Mouse (Mus musculus): ENCODE results near the gene Arhgap30.

Gene Arhgap30

GRCm38 (mm10) chr1:171375646-171376097 is 13.1 kb upstream of the Arhgap30 start:
- DNase-seq (ENCODE audit: low spot score in 2 of 2), result no peak

GRCm38 (mm10) chr1:171378298-171378697 is 10.5 kb upstream of the Arhgap30 start:
- no peak for DNase-seq (ENCODE audit: low spot score in 2 of 2)

GRCm38 (mm10) chr1:171379935-171380599 is 8.7 kb upstream of the Arhgap30 start:
- peak in 1 of 2 experiments; percentile 80 for DNase-seq (ENCODE audit: low spot score in 2 of 2)

- DNase-seq (ENCODE audit: low spot score in 2 of 2), result no peak
Measured at GRCm38 (mm10) chr1:171382096-171382620, 6.6 kb upstream of the Arhgap30 start.

DNA sequence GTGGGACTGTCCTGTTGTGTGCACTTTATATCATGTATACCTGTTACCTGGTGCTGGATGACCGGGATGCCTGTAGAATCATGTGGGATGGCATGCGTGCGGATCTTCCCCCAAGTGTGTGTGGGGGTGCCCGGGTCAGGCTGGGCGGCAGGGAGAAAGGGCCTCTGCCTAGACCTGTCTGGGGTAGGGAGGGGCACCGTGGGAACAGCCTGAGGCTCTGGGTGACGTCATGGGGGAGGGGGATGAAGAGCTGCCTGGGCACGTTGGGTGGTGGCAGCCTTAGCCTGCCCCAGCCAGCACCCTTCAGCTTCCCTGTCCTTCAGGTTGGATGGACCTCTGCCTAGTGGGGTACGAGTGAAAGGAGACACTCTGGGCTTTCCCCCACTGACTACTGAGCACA is 4.4 kb upstream of the Arhgap30 start:
- DNase-seq (ENCODE audit: low spot score in 2 of 2), result no peak

GRCm38 (mm10) chr1:171385171-171385570 is 3.6 kb upstream of the Arhgap30 start:
- no peak for DNase-seq (ENCODE audit: low spot score in 2 of 2)

- DNase-seq (ENCODE audit: low spot score in 2 of 2), result no peak
Measured at GRCm38 (mm10) chr1:171387099-171387498, 1.7 kb upstream of the Arhgap30 start.

- DNase-seq (ENCODE audit: low spot score in 2 of 2), result no peak
Measured at GRCm38 (mm10) chr1:171390101-171390500, 1.3 kb downstream of the Arhgap30 start.

DNA sequence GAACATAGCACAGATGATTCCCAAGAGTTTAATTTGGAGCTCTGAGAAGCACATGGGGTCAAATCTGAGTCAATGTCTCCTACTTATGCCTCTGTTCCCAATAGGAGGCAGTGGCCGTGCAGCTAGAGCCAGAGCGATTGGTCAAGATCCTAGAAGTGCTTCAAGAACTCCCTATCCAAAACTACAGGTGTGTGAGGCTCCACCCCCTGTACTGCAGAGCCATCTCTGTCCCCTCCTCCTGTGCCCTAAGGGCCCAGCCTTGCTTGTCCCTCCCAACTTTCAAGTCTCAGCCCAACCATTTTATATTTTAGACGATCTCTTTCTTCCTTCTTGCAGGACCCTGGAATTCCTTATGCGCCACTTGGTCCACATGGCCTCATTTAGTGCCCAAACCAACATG is 13.1 kb downstream of the Arhgap30 start:
- DNase-seq (ENCODE audit: low spot score in 2 of 2), result no peak

DNA sequence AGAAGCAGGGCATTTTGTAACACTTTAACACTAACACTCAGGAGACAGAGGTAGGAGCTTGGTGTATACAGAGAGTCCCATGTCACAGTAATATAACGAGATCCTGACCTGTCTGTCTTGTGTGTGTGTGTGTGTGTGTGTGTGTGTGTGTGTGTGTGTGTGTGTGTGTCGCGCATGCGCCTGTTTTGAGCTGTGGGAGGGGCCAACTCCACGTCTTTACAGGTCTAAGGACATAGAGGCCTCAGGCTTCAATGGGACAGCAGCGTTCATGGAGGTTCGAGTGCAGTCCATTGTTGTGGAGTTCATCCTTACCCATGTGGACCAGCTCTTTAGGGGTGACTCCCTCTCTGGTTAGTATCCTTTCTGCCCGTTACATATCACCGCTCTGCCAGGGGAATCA is 14.2 kb downstream of the Arhgap30 start:
- no peak for DNase-seq (ENCODE audit: low spot score in 2 of 2)

- DNase-seq (ENCODE audit: low spot score in 2 of 2), result no peak
Measured at GRCm38 (mm10) chr1:171407263-171407662, 18.5 kb downstream of the Arhgap30 start.

GRCm38 (mm10) chr1:171410231-171410630 is 21.5 kb downstream of the Arhgap30 start:
- no peak for DNase-seq (ENCODE audit: low spot score in 2 of 2)

DNA sequence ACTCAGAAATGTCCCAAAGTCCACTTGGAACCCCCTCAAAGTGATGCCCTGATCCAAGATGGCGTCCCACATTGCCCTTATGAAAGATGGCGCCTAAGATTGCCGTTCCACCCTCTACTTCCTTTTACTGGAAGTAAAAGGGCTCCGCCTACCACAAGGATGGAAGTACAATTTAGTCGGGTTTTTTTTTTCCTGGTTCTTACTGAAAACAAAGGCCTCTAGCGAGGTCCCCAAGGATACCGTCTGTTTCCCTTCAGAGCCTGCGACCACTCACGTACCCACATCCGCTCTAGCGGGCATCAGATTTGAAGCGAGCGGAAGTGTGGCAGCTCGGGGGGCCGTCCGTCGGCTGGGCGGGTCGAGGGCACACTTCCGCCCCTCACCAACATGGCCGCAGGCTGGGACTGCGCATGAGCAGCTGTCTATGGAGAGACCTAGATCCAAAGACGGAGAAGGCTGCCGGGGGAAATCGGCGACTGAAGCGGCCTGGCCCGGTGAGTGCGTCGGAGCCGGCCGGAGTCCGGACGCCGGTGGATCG is 22.3 kb downstream of the Arhgap30 start, which contains the start of gene Usf1:
Gene Usf1, plus strand, starts transcription at position 367 of the 538 bp plus-strand sequence.
- peak; percentile 88 to 95 for DNase-seq (ENCODE audit: low spot score in 2 of 2)

- peak in 1 of 2 experiments; percentile 31 for DNase-seq (ENCODE audit: low spot score in 2 of 2)
Measured at GRCm38 (mm10) chr1:171411492-171411941, 22.8 kb downstream of the Arhgap30 start.

DNA sequence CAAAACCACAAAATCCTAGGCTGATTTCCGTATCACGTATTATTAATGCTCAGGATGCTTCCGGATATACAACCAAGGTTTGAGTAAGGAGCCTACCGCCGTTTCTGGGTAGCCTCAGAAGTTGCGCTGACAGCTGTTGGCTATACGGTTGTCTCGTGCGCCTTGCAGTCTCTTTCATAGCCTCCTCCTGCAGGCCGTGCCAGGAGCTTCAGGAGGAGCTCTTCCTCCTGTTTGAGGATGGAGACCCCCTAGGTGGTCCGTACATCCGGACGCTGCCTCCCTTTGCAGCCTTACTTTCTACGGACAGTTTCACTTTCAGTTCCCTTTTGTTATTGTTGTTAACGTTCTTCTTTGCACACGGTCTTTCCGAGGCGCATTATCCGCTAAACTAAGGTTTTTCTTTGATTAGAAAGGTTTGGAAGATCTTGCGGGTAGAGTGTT is 23.3 kb downstream of the Arhgap30 start:
- no peak for DNase-seq (ENCODE audit: low spot score in 2 of 2)

- DNase-seq (ENCODE audit: low spot score in 2 of 2), result peak in 1 of 2 experiments; percentile 24
Measured at GRCm38 (mm10) chr1:171412446-171412845, 23.7 kb downstream of the Arhgap30 start.

- no peak for DNase-seq (ENCODE audit: low spot score in 2 of 2)
Measured at GRCm38 (mm10) chr1:171413608-171414007, 24.9 kb downstream of the Arhgap30 start.

- DNase-seq (ENCODE audit: low spot score in 2 of 2), result no peak
Measured at GRCm38 (mm10) chr1:171418660-171419059, 29.9 kb downstream of the Arhgap30 start, which contains the start of gene Tstd1. Tstd1 (plus strand) TSS chr1:171418872.

DNA sequence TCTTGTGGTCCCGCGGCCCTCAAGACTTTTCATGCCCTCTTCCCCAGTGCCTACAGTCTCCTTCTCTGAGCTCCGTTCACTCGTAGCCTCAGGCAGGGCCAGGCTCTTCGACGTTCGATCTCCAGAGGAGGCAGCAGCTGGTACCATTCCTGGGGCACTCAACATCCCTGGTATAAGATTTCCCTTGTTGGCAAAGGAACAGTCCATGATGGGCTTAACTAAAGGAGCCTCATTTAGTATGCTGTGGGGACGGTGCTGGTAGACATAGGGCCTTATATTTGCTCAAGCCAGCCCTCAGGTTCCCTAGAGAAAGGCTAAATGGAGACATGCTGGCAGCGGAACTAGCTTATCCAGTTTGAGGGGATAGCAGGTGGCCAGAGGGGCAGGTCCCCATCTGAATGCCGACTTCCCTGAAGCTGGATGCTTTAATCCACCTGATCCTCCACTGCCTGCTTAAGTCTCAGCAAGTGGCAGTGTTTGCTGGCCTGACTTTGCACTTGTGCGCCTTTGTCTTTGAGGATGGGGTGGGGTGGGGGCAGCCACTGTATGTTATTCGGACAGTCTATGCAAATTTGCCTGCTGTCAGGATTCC is 30.6 kb downstream of the Arhgap30 start:
- DNase-seq (ENCODE audit: low spot score in 2 of 2), result no peak

- no peak for DNase-seq (ENCODE audit: low spot score in 2 of 2)
Measured at GRCm38 (mm10) chr1:171419905-171420304, 31.2 kb downstream of the Arhgap30 start.

DNA sequence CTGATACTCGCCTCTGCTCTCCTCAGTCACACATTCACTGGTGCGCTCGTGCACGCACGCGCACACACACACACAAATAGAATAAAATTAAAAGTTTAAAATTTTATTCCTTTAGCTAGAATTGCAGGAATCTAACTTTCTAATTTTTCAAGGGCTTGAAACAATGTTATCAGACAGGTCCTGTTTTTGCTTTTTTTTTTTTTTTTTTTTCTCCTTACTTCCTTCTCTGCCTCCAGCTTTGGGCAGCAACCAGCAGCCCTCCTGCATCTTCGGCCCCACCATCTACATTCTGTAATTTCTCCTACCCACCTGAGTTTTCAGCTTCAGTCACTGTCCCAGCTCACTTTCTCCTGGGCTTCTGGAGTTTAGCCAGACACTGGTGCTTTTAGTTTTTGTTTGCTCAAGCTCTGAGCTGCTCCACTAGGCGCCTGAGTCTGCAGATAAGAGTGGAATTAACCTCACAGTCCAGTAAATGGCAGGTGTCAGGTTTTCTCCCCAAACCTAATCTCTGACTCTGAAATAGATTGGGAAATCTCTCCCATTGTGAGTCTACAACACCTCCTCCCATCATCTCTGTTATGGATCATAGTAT is 33.8 kb downstream of the Arhgap30 start:
- no peak for DNase-seq (ENCODE audit: low spot score in 2 of 2)

GRCm38 (mm10) chr1:171424638-171425037 is 35.9 kb downstream of the Arhgap30 start:
- no peak for DNase-seq (ENCODE audit: low spot score in 2 of 2)
